Mouse (Mus musculus): ENCODE measurements around the gene Tc2n. TPM values are rescaled to one million over a fixed set of nuclear protein-coding genes. Genes with fewer than 3 reads are reported as not detected.

The Tc2n gene
- polyA plus RNA-seq (2014; fragmentation: Nextera tagmentation; extraction: Ambion mirVana): 0.13 and 0.15 TPM in 2 replicates

GRCm38 (mm10) chr12:101718054-101718754, at the start of gene Tc2n:
TSS of gene Tc2n (minus strand) at chr12:101718523.
- no peaks in the 10 kb centered on the region for H3K9me3 ChIP-seq (ENCODE audit: control insufficient read depth, low read length)
- peaks cover 9% of the 10 kb centered on the region for H3K27me3 ChIP-seq (ENCODE audit: control insufficient read depth, insufficient read depth, low read length)
- H3K4me3 ChIP-seq (ENCODE audit: low read depth, low read length): peak within 1 kb of the TSS; percentile 60
- H3K4me2 ChIP-seq (ENCODE audit: low read depth, low read length, severe bottlenecking): peak within 1 kb of the TSS; percentile 99
- WGBS: under 1% methylated on average over 48 of the region's 75 CpGs
- DNase-seq (ENCODE audit: low spot score) (peak; percentile 87), ATAC-seq (replicated peaks; ENCODE audit: low FRiP score) (peak; percentile 98)
- no peaks in the 10 kb centered on the region for H3K4me1 ChIP-seq (replicated peaks; ENCODE audit: control insufficient read depth, insufficient read depth, low read length)
- peak within 1 kb of the TSS; percentile 23 for H3K9ac ChIP-seq (ENCODE audit: low read length)
- H3K36me3 ChIP-seq (ENCODE audit: control insufficient read depth, insufficient read depth, low read length): no peaks in the 10 kb centered on the region
- no peak within 1 kb of the TSS for H3K27ac ChIP-seq (ENCODE audit: low read depth, low read length)

DNA sequence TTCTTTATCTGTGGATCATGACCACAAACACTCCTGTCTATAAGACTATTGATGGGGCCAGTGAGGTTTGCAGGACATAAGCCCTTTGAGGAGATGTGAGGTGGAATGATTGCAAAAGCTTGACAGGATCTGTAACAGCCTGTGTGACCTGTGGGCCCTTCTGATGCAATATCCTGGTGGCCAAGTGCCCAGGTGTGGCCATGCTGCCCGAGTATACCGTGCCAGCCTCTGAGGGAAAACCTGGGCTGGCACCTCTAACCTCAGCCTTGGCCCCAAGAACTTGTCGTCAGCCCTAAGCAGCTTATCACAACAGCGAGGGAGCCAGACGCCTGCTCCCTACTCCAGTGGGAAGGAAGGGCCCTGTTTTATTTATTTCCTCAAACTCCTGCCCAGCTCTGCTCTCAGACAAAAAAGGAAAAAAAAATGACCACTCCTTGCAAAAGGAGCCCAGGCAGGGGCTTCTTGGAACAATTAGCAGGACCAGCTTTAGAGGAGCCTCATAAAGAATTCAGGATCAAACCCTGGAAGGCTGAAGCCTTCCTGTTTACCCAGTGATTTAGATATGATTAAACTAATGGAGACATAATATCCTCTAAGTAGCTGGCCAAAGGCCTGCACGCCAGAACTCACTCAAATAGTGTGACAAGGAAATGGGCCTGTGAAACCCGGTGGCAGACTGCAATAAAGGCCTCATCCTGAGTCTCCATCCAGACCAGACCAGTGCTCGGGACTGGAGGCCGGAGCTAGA, 49.2 kb upstream of the Tc2n start:
- H3K9me3 ChIP-seq (ENCODE audit: control insufficient read depth, low read length): no peaks in the 10 kb centered on the region
- no peaks in the 10 kb centered on the region for H3K36me3 ChIP-seq (ENCODE audit: control insufficient read depth, insufficient read depth, low read length)
- H3K4me2 ChIP-seq (ENCODE audit: low read depth, low read length, severe bottlenecking): no peak overlapping the region
- H3K4me1 ChIP-seq (replicated peaks; ENCODE audit: control insufficient read depth, insufficient read depth, low read length): 0 out of 2 replicates have a peak, but pooled peaks cover 3% of the 10 kb centered on the region
- WGBS: 73% methylated on average over 9 of the region's 9 CpGs
- H3K27ac ChIP-seq (ENCODE audit: low read depth, low read length): no peak overlapping the region
- no peak overlapping the region for H3K4me3 ChIP-seq (ENCODE audit: low read depth, low read length)
- H3K27me3 ChIP-seq (ENCODE audit: control insufficient read depth, insufficient read depth, low read length): no peaks in the 10 kb centered on the region
- H3K9ac ChIP-seq (ENCODE audit: low read length): no peak overlapping the region
- DNase-seq (ENCODE audit: low spot score) (no peak), ATAC-seq (replicated peaks; ENCODE audit: low FRiP score) (no peak)

- Histone ChIP-seq H3K27ac (ENCODE audit: low read depth, low read length) (no peak overlapping the region), H3K4me3 (ENCODE audit: low read depth, low read length) (no peak overlapping the region), H3K4me1 (replicated peaks; ENCODE audit: control insufficient read depth, insufficient read depth, low read length) (0 out of 2 replicates have a peak, but pooled peaks cover 3% of the 10 kb centered on the region), H3K27me3 (ENCODE audit: control insufficient read depth, insufficient read depth, low read length) (no peaks in the 10 kb centered on the region), H3K36me3 (ENCODE audit: control insufficient read depth, insufficient read depth, low read length) (no peaks in the 10 kb centered on the region), H3K4me2 (ENCODE audit: low read depth, low read length, severe bottlenecking) (no peak overlapping the region), H3K9me3 (ENCODE audit: control insufficient read depth, low read length) (no peaks in the 10 kb centered on the region), H3K9ac (ENCODE audit: low read length) (no peak overlapping the region)
- DNase-seq (ENCODE audit: low spot score) (no peak), ATAC-seq (replicated peaks; ENCODE audit: low FRiP score) (peak; percentile 33; the same call in 1 of the 2 replicates)
- 51% methylated on average over 3 of the region's 3 CpGs for WGBS
Observed at GRCm38 (mm10) chr12:101766228-101766852, 48.0 kb upstream of the Tc2n start.

DNA sequence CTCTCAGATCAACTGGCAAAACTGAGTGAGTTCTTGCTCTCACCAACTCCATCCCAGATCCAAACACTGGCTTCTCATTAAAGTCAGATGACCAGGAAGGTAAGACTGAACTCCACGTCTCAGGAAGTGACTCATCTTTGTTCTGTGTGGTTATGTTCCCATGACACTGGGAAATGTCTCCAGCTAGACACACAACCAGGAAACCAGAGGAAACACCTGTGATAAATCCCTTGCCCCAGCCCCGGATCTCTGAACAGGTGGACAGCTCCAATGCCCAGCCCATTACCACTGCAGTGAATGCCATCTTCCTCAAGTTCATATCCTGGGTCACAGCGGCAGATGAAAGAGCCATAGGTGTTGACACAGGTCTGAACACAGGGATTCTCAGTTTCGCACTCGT, 46.5 kb upstream of the Tc2n start:
- DNase-seq (ENCODE audit: low spot score) (no peak), ATAC-seq (replicated peaks; ENCODE audit: low FRiP score) (no peak)
- Histone ChIP-seq H3K9me3 (ENCODE audit: control insufficient read depth, low read length) (no peaks in the 10 kb centered on the region), H3K27ac (ENCODE audit: low read depth, low read length) (no peak overlapping the region), H3K4me3 (ENCODE audit: low read depth, low read length) (no peak overlapping the region), H3K4me1 (replicated peaks; ENCODE audit: control insufficient read depth, insufficient read depth, low read length) (0 out of 2 replicates have a peak, but pooled peaks cover 3% of the 10 kb centered on the region), H3K27me3 (ENCODE audit: control insufficient read depth, insufficient read depth, low read length) (no peaks in the 10 kb centered on the region), H3K4me2 (ENCODE audit: low read depth, low read length, severe bottlenecking) (no peak overlapping the region), H3K36me3 (ENCODE audit: control insufficient read depth, insufficient read depth, low read length) (no peaks in the 10 kb centered on the region), H3K9ac (ENCODE audit: low read length) (no peak overlapping the region)
- 91% methylated on average over 5 of the region's 5 CpGs for WGBS

GRCm38 (mm10) chr12:101763065-101763464, 44.7 kb upstream of the Tc2n start:
- WGBS: 75% methylated on average over 3 of the region's 3 CpGs
- Histone ChIP-seq H3K9ac (ENCODE audit: low read length) (no peak overlapping the region), H3K27ac (ENCODE audit: low read depth, low read length) (no peak overlapping the region), H3K27me3 (ENCODE audit: control insufficient read depth, insufficient read depth, low read length) (no peaks in the 10 kb centered on the region), H3K9me3 (ENCODE audit: control insufficient read depth, low read length) (no peaks in the 10 kb centered on the region), H3K36me3 (ENCODE audit: control insufficient read depth, insufficient read depth, low read length) (no peaks in the 10 kb centered on the region), H3K4me3 (ENCODE audit: low read depth, low read length) (no peak overlapping the region), H3K4me2 (ENCODE audit: low read depth, low read length, severe bottlenecking) (no peak overlapping the region), H3K4me1 (replicated peaks; ENCODE audit: control insufficient read depth, insufficient read depth, low read length) (0 out of 2 replicates have a peak, but pooled peaks cover 3% of the 10 kb centered on the region)
- no peak for DNase-seq (ENCODE audit: low spot score)
- ATAC-seq (replicated peaks; ENCODE audit: low FRiP score): no peak

DNA sequence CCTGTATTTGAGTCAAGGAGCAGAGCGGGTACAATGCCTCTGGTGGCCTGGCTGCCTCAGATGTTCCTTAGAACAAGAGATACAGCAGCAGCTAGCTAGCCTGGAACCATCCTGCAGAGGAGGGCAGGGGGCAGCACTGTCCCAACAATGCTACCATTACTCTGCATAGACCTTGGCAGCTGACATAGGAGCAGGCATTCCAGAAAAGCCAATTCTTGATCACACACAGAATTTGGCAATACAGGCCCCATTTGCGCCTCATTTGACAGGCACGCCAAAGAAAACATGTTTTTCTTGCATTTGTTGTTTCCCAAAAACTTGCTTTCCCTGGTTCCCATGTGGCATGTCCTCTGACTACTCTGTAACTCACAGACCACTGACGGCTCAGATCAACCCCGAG, 43.7 kb upstream of the Tc2n start:
- DNase-seq (ENCODE audit: low spot score): no peak
- H3K4me1 ChIP-seq (replicated peaks; ENCODE audit: control insufficient read depth, insufficient read depth, low read length): 0 out of 2 replicates have a peak, but pooled peaks cover 3% of the 10 kb centered on the region
- H3K27ac ChIP-seq (ENCODE audit: low read depth, low read length): no peak overlapping the region
- no peaks in the 10 kb centered on the region for H3K36me3 ChIP-seq (ENCODE audit: control insufficient read depth, insufficient read depth, low read length)
- H3K9me3 ChIP-seq (ENCODE audit: control insufficient read depth, low read length): no peaks in the 10 kb centered on the region
- no peak overlapping the region for H3K4me2 ChIP-seq (ENCODE audit: low read depth, low read length, severe bottlenecking)
- 93% methylated on average over 5 of the region's 5 CpGs for WGBS
- no peak for ATAC-seq (replicated peaks; ENCODE audit: low FRiP score)
- H3K27me3 ChIP-seq (ENCODE audit: control insufficient read depth, insufficient read depth, low read length): no peaks in the 10 kb centered on the region
- H3K4me3 ChIP-seq (ENCODE audit: low read depth, low read length): no peak overlapping the region
- H3K9ac ChIP-seq (ENCODE audit: low read length): no peak overlapping the region

GRCm38 (mm10) chr12:101759440-101760045, 41.2 kb upstream of the Tc2n start:
- Histone ChIP-seq H3K27ac (ENCODE audit: low read depth, low read length) (no peak overlapping the region), H3K4me2 (ENCODE audit: low read depth, low read length, severe bottlenecking) (no peak overlapping the region), H3K9ac (ENCODE audit: low read length) (no peak overlapping the region), H3K36me3 (ENCODE audit: control insufficient read depth, insufficient read depth, low read length) (no peaks in the 10 kb centered on the region), H3K4me1 (replicated peaks; ENCODE audit: control insufficient read depth, insufficient read depth, low read length) (no peaks in the 10 kb centered on the region), H3K4me3 (ENCODE audit: low read depth, low read length) (no peak overlapping the region), H3K27me3 (ENCODE audit: control insufficient read depth, insufficient read depth, low read length) (no peaks in the 10 kb centered on the region), H3K9me3 (ENCODE audit: control insufficient read depth, low read length) (no peaks in the 10 kb centered on the region)
- 76% methylated on average over 6 of the region's 6 CpGs for WGBS
- DNase-seq (ENCODE audit: low spot score): no peak
- ATAC-seq (replicated peaks; ENCODE audit: low FRiP score): no peak

GRCm38 (mm10) chr12:101758698-101759097, 40.4 kb upstream of the Tc2n start:
- Histone ChIP-seq H3K36me3 (ENCODE audit: control insufficient read depth, insufficient read depth, low read length) (no peaks in the 10 kb centered on the region), H3K27me3 (ENCODE audit: control insufficient read depth, insufficient read depth, low read length) (no peaks in the 10 kb centered on the region), H3K4me1 (replicated peaks; ENCODE audit: control insufficient read depth, insufficient read depth, low read length) (no peaks in the 10 kb centered on the region), H3K4me2 (ENCODE audit: low read depth, low read length, severe bottlenecking) (no peak overlapping the region), H3K9ac (ENCODE audit: low read length) (no peak overlapping the region), H3K27ac (ENCODE audit: low read depth, low read length) (no peak overlapping the region), H3K4me3 (ENCODE audit: low read depth, low read length) (no peak overlapping the region), H3K9me3 (ENCODE audit: control insufficient read depth, low read length) (no peaks in the 10 kb centered on the region)
- no peak for DNase-seq (ENCODE audit: low spot score)
- ATAC-seq (replicated peaks; ENCODE audit: low FRiP score): no peak

Data from forebrain, embryonic 11.5 days (tissue).